Mouse (Mus musculus): ENCODE measurements around the gene Tmc2. TPM values are rescaled to one million over a fixed set of nuclear protein-coding genes. Genes with fewer than 3 reads are reported as not detected.

Tmc2 gene
- polyA plus RNA-seq, 1 experiment: not detected

- H3K27ac ChIP-seq (ENCODE audit: insufficient read depth, low read depth, low read length): no peak overlapping the region
Observed at GRCm38 (mm10) chr2:130295331-130296133, 100.5 kb downstream of the Tmc2 start.

GRCm38 (mm10) chr2:130296134-130296745, 101.2 kb downstream of the Tmc2 start:
- no peak for TF ChIP-seq CTCF (conservative IDR thresholded peaks at IDR 0.05; ENCODE audit: insufficient read depth, insufficient read length, low read depth, low read length)
- TF ChIP-seq POLR2A (IDR thresholded peaks at IDR 0.05; ENCODE audit: low read depth, low read length): no peak
- Histone ChIP-seq H3K36me3 (ENCODE audit: control insufficient read depth, insufficient read depth, low read length) (no peaks in the 10 kb centered on the region), H3K27ac (ENCODE audit: insufficient read depth, low read depth, low read length) (no peak overlapping the region), H3K4me1 (ENCODE audit: control insufficient read depth, insufficient read depth, low read length) (no peaks in the 10 kb centered on the region), H3K4me3 (ENCODE audit: insufficient read depth, low read depth, low read length) (peak overlapping the region; percentile 44; the same call in 1 of the 2 replicates), H3K27me3 (replicated peaks; ENCODE audit: control insufficient read depth, insufficient read depth, low read length) (peaks cover 2% of the 10 kb centered on the region; the same call in 1 of the 2 replicates)
- no peak for DNase-seq
- 6% methylated on average over 20 of the region's 20 CpGs for WGBS

More at GRCm38 (mm10) chr2:130295331-130296133, 100.5 kb downstream of the Tmc2 start:
- H3K4me1 ChIP-seq (ENCODE audit: control insufficient read depth, insufficient read depth, low read length): no peaks in the 10 kb centered on the region
- TF ChIP-seq POLR2A (IDR thresholded peaks at IDR 0.05; ENCODE audit: low read depth, low read length) (no peak), CTCF (conservative IDR thresholded peaks at IDR 0.05; ENCODE audit: insufficient read depth, insufficient read length, low read depth, low read length) (no peak)
- DNase-seq: peak; percentile 37
- WGBS: 2% methylated on average over 72 of the region's 99 CpGs
- H3K4me3 ChIP-seq (ENCODE audit: insufficient read depth, low read depth, low read length): peak overlapping the region; percentile 44
- peaks cover 2% of the 10 kb centered on the region; the same call in 1 of the 2 replicates for H3K27me3 ChIP-seq (replicated peaks; ENCODE audit: control insufficient read depth, insufficient read depth, low read length)
- no peaks in the 10 kb centered on the region for H3K36me3 ChIP-seq (ENCODE audit: control insufficient read depth, insufficient read depth, low read length)

GRCm38 (mm10) chr2:130297580-130297979, 102.6 kb downstream of the Tmc2 start:
- Histone ChIP-seq H3K27me3 (replicated peaks; ENCODE audit: control insufficient read depth, insufficient read depth, low read length) (peaks cover 2% of the 10 kb centered on the region; the same call in 1 of the 2 replicates), H3K36me3 (ENCODE audit: control insufficient read depth, insufficient read depth, low read length) (no peaks in the 10 kb centered on the region), H3K4me3 (ENCODE audit: insufficient read depth, low read depth, low read length) (no peak overlapping the region), H3K27ac (ENCODE audit: insufficient read depth, low read depth, low read length) (no peak overlapping the region), H3K4me1 (ENCODE audit: control insufficient read depth, insufficient read depth, low read length) (no peaks in the 10 kb centered on the region)
- WGBS: 91% methylated on average over 9 of the region's 9 CpGs
- DNase-seq: no peak
- TF ChIP-seq POLR2A (IDR thresholded peaks at IDR 0.05; ENCODE audit: low read depth, low read length) (no peak), CTCF (conservative IDR thresholded peaks at IDR 0.05; ENCODE audit: insufficient read depth, insufficient read length, low read depth, low read length) (no peak)

- Histone ChIP-seq H3K27ac (ENCODE audit: insufficient read depth, low read depth, low read length) (no peak overlapping the region), H3K27me3 (replicated peaks; ENCODE audit: control insufficient read depth, insufficient read depth, low read length) (no peaks in the 10 kb centered on the region), H3K36me3 (ENCODE audit: control insufficient read depth, insufficient read depth, low read length) (no peaks in the 10 kb centered on the region), H3K4me1 (ENCODE audit: control insufficient read depth, insufficient read depth, low read length) (no peaks in the 10 kb centered on the region), H3K4me3 (ENCODE audit: insufficient read depth, low read depth, low read length) (no peak overlapping the region)
- TF ChIP-seq CTCF (conservative IDR thresholded peaks at IDR 0.05; ENCODE audit: insufficient read depth, insufficient read length, low read depth, low read length) (no peak), POLR2A (IDR thresholded peaks at IDR 0.05; ENCODE audit: low read depth, low read length) (no peak)
- WGBS: 77% methylated on average over 4 of the region's 4 CpGs
- no peak for DNase-seq
Observed at GRCm38 (mm10) chr2:130303014-130303413, 108.0 kb downstream of the Tmc2 start.

Other genes starting within 250 kb of the Tmc2 start
- 0.02 and 0.07 TPM in 2 replicates for gene Tgm3, start 182.8 kb upstream of the Tmc2 start, polyA plus RNA-seq (2012; rRNA removed)
- not detected in 2 replicates for gene Tgm6, start 82.8 kb upstream of the Tmc2 start, polyA plus RNA-seq (2012; rRNA removed)
- 193 and 194 TPM in 2 replicates for gene Snrpb, start 15.8 kb upstream of the Tmc2 start, polyA plus RNA-seq (2012; rRNA removed)
- 22.1 and 26.8 TPM in 2 replicates for gene Nop56, start 79.2 kb downstream of the Tmc2 start, polyA plus RNA-seq (2012; rRNA removed)
- gene Idh3b, start 89.4 kb downstream of the Tmc2 start, polyA plus RNA-seq (2012; rRNA removed): 524 and 525 TPM in 2 replicates
- gene Ebf4, start 100.0 kb downstream of the Tmc2 start, polyA plus RNA-seq (2012; rRNA removed): 1.8 and 2.0 TPM in 2 replicates
- gene Cpxm1, start 202.4 kb downstream of the Tmc2 start, polyA plus RNA-seq (2012; rRNA removed): 14.7 and 15.0 TPM in 2 replicates
- not detected in 2 replicates for gene Gm28372, start 210.0 kb downstream of the Tmc2 start, polyA plus RNA-seq (2012; rRNA removed)
- 0.19 TPM in 1 of 2 replicates, not detected in the other for gene 1700020A23Rik, start 210.1 kb downstream of the Tmc2 start, polyA plus RNA-seq (2012; rRNA removed)
- not detected in 2 replicates for gene Tmem239, start 211.3 kb downstream of the Tmc2 start, polyA plus RNA-seq (2012; rRNA removed)
- 50.8 and 56.0 TPM in 2 replicates for gene Vps16, start 229.1 kb downstream of the Tmc2 start, polyA plus RNA-seq (2012; rRNA removed)
- gene Pced1a, start 229.5 kb downstream of the Tmc2 start, polyA plus RNA-seq (2012; rRNA removed): 27.4 and 33.4 TPM in 2 replicates

Measured in kidney, adult 2 months (tissue).